Mouse (Mus musculus) adrenal gland, postnatal 4 days (tissue): Measurements from ENCODE around the gene Vmn1r56. TPM values are rescaled to one million over a fixed set of nuclear protein-coding genes. Genes with fewer than 3 reads are reported as not detected.
"Not testable (repeated sequence)": the region's sequence is repeated elsewhere in the genome, so short reads cannot be mapped to it uniquely, and the experiment has no call there.

Source experiments
- DNase-seq, 2 experiments: peaks; one replicate each; pipeline ENCODE4 v3.0.0; 2021 to 2022; ENCODE audit warnings: low spot score in 2 of 2, mixed read lengths in 2 of 2
- long read RNA-seq, 2 experiments: library from polyadenylated mRNA; stranded (forward); transcript quantifications; one replicate each; pipeline ENCODE4 v2.0.0; 2021
- total RNA-seq, 2 experiments: library from RNA; stranded (reverse); gene quantifications; 2 replicates each; pipeline ENCODE4 v1.2.3; 2021

Gene Vmn1r56
- not detected for total RNA-seq
- long read RNA-seq, experiment 1: 0 reads
- long read RNA-seq, experiment 2: 0 reads

GRCm38 (mm10) chr7:5196647-5197046 lies at the start of gene Vmn1r56:
TSS of gene Vmn1r56 (minus strand) at chr7:5196747.
- DNase-seq: not testable (repeated sequence)

GRCm38 (mm10) chr7:5218193-5218592 lies 21.6 kb upstream of the Vmn1r56 start, which contains the start of gene Vmn1r57:
TSS of gene Vmn1r57 (plus strand) at chr7:5218493.
- DNase-seq: not testable (repeated sequence)

- DNase-seq: not testable (repeated sequence)
Measured at GRCm38 (mm10) chr7:5149570-5149969, 47.0 kb downstream of the Vmn1r56 start, which contains the start of gene Vmn1r55. TSS of gene Vmn1r55 (minus strand) at chr7:5149670.

Other genes with a start within 250 kb of the Vmn1r56 start
- gene Sbk2, start 232.3 kb downstream of the Vmn1r56 start, total RNA-seq: under 1 TPM; 0.50 to 0.90 TPM
- under 1 TPM; 0.20 to 0.28 TPM for gene Sbk3, start 225.6 kb downstream of the Vmn1r56 start, total RNA-seq
- gene Zfp579, start 200.6 kb downstream of the Vmn1r56 start, total RNA-seq: 10 to 100 TPM; 34.1 to 35.2 TPM
- 10 to 100 TPM; 10.6 to 11.1 TPM for gene Zfp524, start 182.3 kb downstream of the Vmn1r56 start, total RNA-seq
- gene Fiz1, start 182.1 kb downstream of the Vmn1r56 start, total RNA-seq: 10 to 100 TPM; 39.6 to 40.5 TPM
- not detected for gene Gm44973, start 181.3 kb downstream of the Vmn1r56 start, total RNA-seq
- 10 to 100 TPM; 40.1 to 41.8 TPM for gene Zfp865, start 176.4 kb downstream of the Vmn1r56 start, total RNA-seq
- 1 to 10 TPM; 2.7 to 4.4 TPM for gene Ccdc106, start 176.2 kb downstream of the Vmn1r56 start, total RNA-seq
- gene 4632433K11Rik, start 162.6 kb downstream of the Vmn1r56 start, total RNA-seq: not detected
- gene Zfp784, start 158.3 kb downstream of the Vmn1r56 start, total RNA-seq: 1 to 10 TPM; 7.0 to 7.1 TPM
- 10 to 100 TPM; 19.9 to 23.6 TPM for gene Zfp580, start 145.2 kb downstream of the Vmn1r56 start, total RNA-seq
- 100 to 1,000 TPM; 207 to 230 TPM for gene U2af2, start 134.6 kb downstream of the Vmn1r56 start, total RNA-seq
- 100 to 1,000 TPM; 166 to 167 TPM for gene Epn1, start 116.5 kb downstream of the Vmn1r56 start, total RNA-seq
- gene Rfpl4, start 79.8 kb downstream of the Vmn1r56 start, total RNA-seq: not detected
- gene Rasl2-9, start 70.8 kb downstream of the Vmn1r56 start, total RNA-seq: 1 to 10 TPM in 1 of 2 experiments, under 1 TPM in 1; 0.82 to 1.0 TPM
- not detected for gene Vmn1r55, start 47.1 kb downstream of the Vmn1r56 start, total RNA-seq
- not detected for gene Vmn1r57, start 21.7 kb upstream of the Vmn1r56 start, total RNA-seq
- gene Gm5065, start 153.8 kb upstream of the Vmn1r56 start, total RNA-seq: not detected
- not detected for gene Nlrp2, start 154.3 kb upstream of the Vmn1r56 start, total RNA-seq
- gene Vmn1r58, start 216.6 kb upstream of the Vmn1r56 start, total RNA-seq: not detected